Mouse (Mus musculus) hindbrain, postnatal 0 days (tissue): ENCODE data around the gene Slc8a3. TPM values are rescaled to one million over a fixed set of nuclear protein-coding genes. Genes with fewer than 3 reads are reported as not detected.

Experiments
- ATAC-seq: fragments of 200-750 bp; cut with Nextera tagmentation; 2 replicates; pipeline ENCODE4 v1.8.0; 2017; ENCODE audit warnings: mild to moderate bottlenecking, moderate TSS enrichment, moderate library complexity
- DNase-seq: peaks from one replicate; pipeline ENCODE4 v3.0.0-alpha.2; 2015; ENCODE audit warnings: low spot score
- H3K27ac ChIP-seq: fragments of 300-500 bp; sonication (generic); 2 replicates; pipeline ENCODE4 v1.5.1; 2014; ENCODE audit warnings: mild to moderate bottlenecking
- H3K27me3 ChIP-seq: fragments of 300-500 bp; sonication (generic); 2 replicates; pipeline ENCODE4 v1.6.1; 2014; ENCODE audit warnings: low read length, mixed read lengths; ENCODE audit not compliant: insufficient read depth
- H3K36me3 ChIP-seq: fragments of 300-500 bp; sonication (generic); 2 replicates; pipeline ENCODE4 v1.6.1; 2014; ENCODE audit warnings: low read length, mixed read lengths; ENCODE audit not compliant: insufficient read depth
- H3K4me1 ChIP-seq: fragments of 300-500 bp; sonication (generic); 2 replicates; pipeline ENCODE4 v1.6.1; 2014; ENCODE audit warnings: antibody characterized with exemption, low read length, mixed read lengths; ENCODE audit not compliant: insufficient read depth
- H3K4me2 ChIP-seq: fragments of 300-500 bp; sonication (generic); 2 replicates; pipeline ENCODE4 v1.6.1; 2014; ENCODE audit warnings: low read depth, mild to moderate bottlenecking, low read length, moderate library complexity, mixed read lengths
- H3K4me3 ChIP-seq: fragments of 300-500 bp; sonication (generic); 2 replicates; pipeline ENCODE4 v1.5.1; 2014; ENCODE audit warnings: low read length
- H3K9ac ChIP-seq: fragments of 300-500 bp; sonication (generic); replicated peaks from 2 replicates; pipeline ENCODE4 v1.6.1; 2014; ENCODE audit warnings: mild to moderate bottlenecking, low read length, moderate library complexity, mixed read lengths
- H3K9me3 ChIP-seq: fragments of 300-500 bp; sonication (generic); 2 replicates; pipeline ENCODE4 v1.6.1; 2016; ENCODE audit warnings: low read length, mixed read lengths
- CTCF ChIP-seq: IDR thresholded peaks from 2 replicates; pipeline ENCODE4 v1.5.1; 2016; ENCODE audit warnings: antibody characterized with exemption, control low read depth, low read depth
- WGBS: fragments of 180-500 bp; shearing (Covaris S2); extraction: QIAGEN DNeasy Blood & Tissue Kit; methylation state at CpG from one replicate; pipeline ENCODE4 v1.1.7; 2014; 5-methylcytosine and 5-hydroxymethylcytosine counted together
- polyA plus RNA-seq: library from polyadenylated mRNA; unstranded; fragments of >200 nt; fragmentation: Nextera tagmentation; extraction: Ambion mirVana; gene quantifications from 2 replicates; pipeline ENCODE4 v1.2.1, GENCODE M21; 2015
- total RNA-seq: library from RNA; depleted of rRNA; stranded (reverse); fragments of >200 nt; gene quantifications from 2 replicates; pipeline ENCODE4 v1.2.3, GENCODE M21; 2014

Slc8a3 gene
- total and polyA plus RNA-seq, 2 experiments from 2014 or later, result 11.0 to 51.2 TPM

- no peaks in the 10 kb centered on the region for H3K4me1 ChIP-seq
- H3K27me3 ChIP-seq, result no peaks in the 10 kb centered on the region
- no peak overlapping the region for H3K27ac ChIP-seq
- no peak for TF ChIP-seq CTCF
- DNase-seq, result no peak
- H3K9ac ChIP-seq, result no peak overlapping the region
- no peak overlapping the region for H3K4me2 ChIP-seq
- no peak for ATAC-seq
- no peaks in the 10 kb centered on the region for H3K9me3 ChIP-seq
- WGBS, result 89% methylated on average over 1 of the region's 1 CpGs
- no peaks in the 10 kb centered on the region for H3K36me3 ChIP-seq
- no peak overlapping the region for H3K4me3 ChIP-seq
Measured at GRCm38 (mm10) chr12:81244492-81244891, 88.5 kb downstream of the Slc8a3 start.

DNA sequence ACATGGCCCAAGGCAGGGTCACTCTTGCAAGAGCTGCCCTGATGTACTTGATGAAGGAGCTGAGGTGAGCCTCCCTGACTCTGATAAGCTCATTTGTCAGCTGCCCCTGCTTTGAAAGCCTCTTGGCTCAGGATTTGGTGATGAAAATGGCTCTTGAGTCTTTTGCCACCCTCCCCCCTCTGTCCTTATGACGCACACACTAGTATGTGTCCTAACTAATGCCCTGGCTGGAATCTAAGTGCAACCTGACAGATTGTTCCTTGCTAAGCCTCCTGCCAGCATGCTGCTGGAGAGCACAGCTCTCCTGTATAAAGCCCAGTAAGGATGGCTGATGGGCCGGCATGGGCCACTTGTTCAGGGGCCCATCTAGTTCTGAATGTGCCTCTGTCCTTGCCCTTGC is 91.3 kb downstream of the Slc8a3 start:
- H3K4me3 ChIP-seq, result no peak overlapping the region
- no peaks in the 10 kb centered on the region for H3K4me1 ChIP-seq
- WGBS, result 84% methylated on average over 2 of the region's 2 CpGs
- no peaks in the 10 kb centered on the region for H3K36me3 ChIP-seq
- no peak for ATAC-seq
- no peaks in the 10 kb centered on the region for H3K27me3 ChIP-seq
- H3K9me3 ChIP-seq, result no peaks in the 10 kb centered on the region
- H3K27ac ChIP-seq, result no peak overlapping the region
- no peak overlapping the region for H3K9ac ChIP-seq
- DNase-seq, result no peak
- H3K4me2 ChIP-seq, result no peak overlapping the region
- no peak for TF ChIP-seq CTCF

- H3K27me3 ChIP-seq, result no peaks in the 10 kb centered on the region
- ATAC-seq (no peak), DNase-seq (no peak)
- H3K9ac ChIP-seq, result no peak overlapping the region
- no peak for TF ChIP-seq CTCF
- H3K4me3 ChIP-seq, result no peak overlapping the region
- H3K4me2 ChIP-seq, result no peak overlapping the region
- no peaks in the 10 kb centered on the region for H3K36me3 ChIP-seq
- H3K9me3 ChIP-seq, result no peaks in the 10 kb centered on the region
- 66% methylated on average over 4 of the region's 4 CpGs for WGBS
- no peaks in the 10 kb centered on the region for H3K4me1 ChIP-seq
- no peak overlapping the region for H3K27ac ChIP-seq
Measured at GRCm38 (mm10) chr12:81241096-81241495, 91.9 kb downstream of the Slc8a3 start.

DNA sequence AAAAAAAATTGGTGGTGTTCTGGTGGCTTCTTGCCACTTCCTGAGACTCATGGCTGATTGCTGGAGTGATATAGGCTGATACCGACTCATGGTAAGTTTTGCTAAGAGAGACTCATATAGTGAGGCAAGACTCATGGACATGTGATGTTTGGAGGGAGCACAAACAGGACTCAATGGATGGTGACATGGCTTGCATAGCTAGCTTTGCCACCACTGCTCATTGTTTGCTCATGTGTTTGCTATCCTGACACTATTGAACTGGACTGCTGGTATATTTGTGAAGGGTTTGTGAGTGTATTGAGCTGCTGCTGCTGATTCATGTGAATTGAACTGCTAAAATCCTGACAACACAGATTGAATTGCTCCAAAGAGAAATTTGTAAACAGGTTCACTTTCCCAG is 95.8 kb downstream of the Slc8a3 start:
- TF ChIP-seq CTCF, result no peak
- no peak overlapping the region for H3K27ac ChIP-seq
- H3K9ac ChIP-seq, result no peak overlapping the region
- no peak overlapping the region for H3K4me3 ChIP-seq
- H3K9me3 ChIP-seq, result no peaks in the 10 kb centered on the region
- ATAC-seq (no peak), DNase-seq (no peak)
- WGBS, result 97% methylated on average over 1 of the region's 1 CpGs
- no peaks in the 10 kb centered on the region for H3K4me1 ChIP-seq
- no peaks in the 10 kb centered on the region for H3K36me3 ChIP-seq
- no peaks in the 10 kb centered on the region for H3K27me3 ChIP-seq
- no peak overlapping the region for H3K4me2 ChIP-seq

- Histone ChIP-seq H3K27ac (no peak overlapping the region), H3K4me1 (no peaks in the 10 kb centered on the region), H3K27me3 (no peaks in the 10 kb centered on the region), H3K9ac (no peak overlapping the region), H3K36me3 (no peaks in the 10 kb centered on the region), H3K4me3 (no peak overlapping the region), H3K4me2 (no peak overlapping the region), H3K9me3 (no peaks in the 10 kb centered on the region)
- WGBS, result 87% methylated on average over 10 of the region's 10 CpGs
- no peak for ATAC-seq
- no peak for TF ChIP-seq CTCF
- DNase-seq, result no peak
Measured at GRCm38 (mm10) chr12:81235456-81236330, 97.3 kb downstream of the Slc8a3 start.

- DNase-seq (no peak), ATAC-seq (no peak)
- H3K4me3 ChIP-seq, result no peak overlapping the region
- no peak overlapping the region for H3K9ac ChIP-seq
- H3K36me3 ChIP-seq, result no peaks in the 10 kb centered on the region
- H3K27me3 ChIP-seq, result no peaks in the 10 kb centered on the region
- TF ChIP-seq CTCF, result no peak
- H3K4me2 ChIP-seq, result no peak overlapping the region
- no peak overlapping the region for H3K27ac ChIP-seq
- H3K4me1 ChIP-seq, result no peaks in the 10 kb centered on the region
- H3K9me3 ChIP-seq, result no peaks in the 10 kb centered on the region
- WGBS, result 78% methylated on average over 1 of the region's 1 CpGs
Measured at GRCm38 (mm10) chr12:81233746-81234380, 99.1 kb downstream of the Slc8a3 start.
